In genomic region chr12:51759374-51759773, GRCm38 (mm10) we compare ENCODE assay signal across 22 mouse cellular contexts.
"Had no signal": no experiment of that assay in that cellular context is flagged by ENCODE, and none has a peak within 500 bp of the region (broad histone marks: within the 10 kb centered on the region; RNA-seq: fewer than 3 reads in every experiment).

No protein-coding gene starts in this region.

- H3K4me2 ChIP-seq: heart, embryonic 12.5 days; hindbrain, embryonic 12.5 days; hindbrain, embryonic 14.5 days; limb, embryonic 13.5 days; limb, embryonic 15.5 days; liver, embryonic 12.5 days had no signal

- H3K27ac ChIP-seq: heart, embryonic 10.5 days; hindbrain, embryonic 10.5 days; hindbrain, embryonic 12.5 days; hindbrain, embryonic 14.5 days; limb, embryonic 13.5 days; limb, embryonic 15.5 days; liver, embryonic 12.5 days; liver, embryonic 14.5 days had no signal

- H3K4me1 ChIP-seq: heart, embryonic 10.5 days; heart, embryonic 12.5 days; hindbrain, embryonic 10.5 days; hindbrain, embryonic 12.5 days; limb, embryonic 13.5 days; limb, embryonic 15.5 days; liver, embryonic 12.5 days had no signal

- H3K9ac ChIP-seq: forebrain, postnatal 0 days; heart, embryonic 12.5 days; hindbrain, embryonic 12.5 days; hindbrain, embryonic 14.5 days; limb, embryonic 13.5 days; limb, embryonic 15.5 days; liver, embryonic 12.5 days; liver, embryonic 14.5 days had no signal

- H3K4me3 ChIP-seq: heart, embryonic 10.5 days; heart, embryonic 12.5 days; hindbrain, embryonic 10.5 days; hindbrain, embryonic 12.5 days; limb, embryonic 13.5 days; limb, embryonic 15.5 days; liver, embryonic 12.5 days had no signal

- ATAC-seq: forebrain, postnatal 0 days; hindbrain, embryonic 16.5 days; inflammation-experienced regulatory T-cells, adult 6 months; liver, embryonic 12.5 days had no signal

- DNase-seq: forebrain, postnatal 0 days; gastrocnemius, postnatal 14 days; gastrocnemius, postnatal 36 days; heart, adult 18-20 months; heart, postnatal 10 days; heart, postnatal 4 days; kidney, adult 11 months; layer of hippocampus, adult 9-11 months; layer of hippocampus, postnatal 36 days; left cerebral cortex, postnatal 4 days; lung, adult 18-20 months had no signal

- H3K27me3 ChIP-seq: heart, embryonic 12.5 days; hindbrain, embryonic 12.5 days; limb, embryonic 13.5 days; limb, embryonic 15.5 days; liver, embryonic 12.5 days had no signal

- H3K9me3 ChIP-seq: heart, embryonic 10.5 days; heart, embryonic 12.5 days; hindbrain, embryonic 10.5 days; hindbrain, embryonic 12.5 days; limb, embryonic 13.5 days; limb, embryonic 15.5 days; liver, embryonic 12.5 days had no signal
